In the genomic region with DNA sequence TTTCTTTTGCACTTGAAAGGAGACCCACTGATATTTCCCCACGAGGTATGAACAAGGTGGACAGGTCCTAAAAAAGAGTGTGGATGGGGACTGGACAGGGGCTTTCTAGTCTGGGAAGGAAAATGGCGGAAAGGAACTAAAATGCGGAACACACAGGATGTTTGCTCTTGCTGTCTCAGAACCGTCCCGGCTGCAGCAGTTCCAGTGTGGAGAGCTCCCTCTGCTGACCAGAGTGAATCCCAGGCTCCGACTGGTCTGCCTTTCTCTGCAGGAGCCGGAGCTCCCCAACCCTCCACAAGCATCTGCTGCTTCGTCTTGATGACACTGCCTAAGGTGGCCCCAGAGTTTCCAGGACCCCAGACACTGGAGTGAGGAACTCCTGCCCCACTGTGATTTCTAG, we compare ENCODE assay signal across 8 mouse cellular contexts. TPM values are rescaled to one million over a fixed set of nuclear protein-coding genes. Genes with fewer than 3 reads are reported as not detected.
DNase-seq lines count a peak whose midpoint lies in the region; ATAC-seq and TF ChIP-seq lines count a peak whose summit lies in the region.

No protein-coding gene starts in this region.

- ATAC-seq in G1E (ENCODE audit: extremely low read depth, insufficient number of reproducible peaks, low FRiP score, poor library complexity, severe bottlenecking) = peak; percentile 52; the same call in 1 of the 2 replicates
- peak; percentile 14; the same call in 1 of the 2 replicates for ATAC-seq in forebrain, embryonic 15.5 days (replicated peaks)
- ATAC-seq in lung, embryonic 14.5 days (ENCODE audit: insufficient read depth) = peak; percentile 14; the same call in 1 of the 2 replicates
- ATAC-seq in neutrophil, adult 5-6 weeks (ENCODE audit: extremely low read depth, insufficient number of reproducible peaks, low FRiP score, poor library complexity, severe bottlenecking) = peak; percentile 56; the same call in 1 of the 2 replicates

- WGBS in forebrain, embryonic 15.5 days = 4% methylated on average over 8 of the region's 8 CpGs
- WGBS in lung, embryonic 14.5 days = 4% methylated on average over 8 of the region's 8 CpGs
- WGBS in thymus, adult 2 months = 14% methylated on average over 8 of the region's 8 CpGs

- H3K4me3 ChIP-seq in G1E (ENCODE audit: low read depth, low read length) = no peak overlapping the region; the same call in 1 of the 2 replicates
- H3K4me3 ChIP-seq in forebrain, embryonic 15.5 days = peak overlapping the region; percentile 59
- peak overlapping the region; percentile 17 for H3K4me3 ChIP-seq in lung, embryonic 14.5 days (ENCODE audit: low read depth, low read length)
- H3K4me3 ChIP-seq in thymus, adult 2 months (ENCODE audit: control insufficient read depth, insufficient read depth, low read length) = peak overlapping the region; percentile 4; the same call in 1 of the 2 replicates

- DNase-seq in G1E (ENCODE audit: low spot score) = peak; percentile 71
- peak; percentile 92 for DNase-seq in cerebellum, adult 11-12 months
- DNase-seq in heart, postnatal 36 days = peak; percentile 84 to 86
- DNase-seq in layer of hippocampus, adult 8-10 months (ENCODE audit: low spot score in 2 of 2) = peak; percentile 90 to 92
- DNase-seq in lung, embryonic 14.5 days = peak; percentile 95
- peak; percentile 83 for DNase-seq in thymus, adult 2 months

- H3K27me3 ChIP-seq in G1E (ENCODE audit: insufficient read depth, low read length) = no peaks in the 10 kb centered on the region
- H3K27me3 ChIP-seq in forebrain, embryonic 15.5 days = no peaks in the 10 kb centered on the region
- no peaks in the 10 kb centered on the region for H3K27me3 ChIP-seq in lung, embryonic 14.5 days (ENCODE audit: insufficient read depth, low read length)
- no peaks in the 10 kb centered on the region for H3K27me3 ChIP-seq in thymus, adult 2 months (ENCODE audit: control insufficient read depth, insufficient read depth, low read length)

- peak; percentile 70 for TF ChIP-seq CTCF in G1E (IDR thresholded peaks at IDR 0.05; ENCODE audit: low read depth, low read length)
- TF ChIP-seq CTCF in lung, embryonic 14.5 days (IDR thresholded peaks at IDR 0.05; ENCODE audit: low read depth) = peak; percentile 78
- TF ChIP-seq CTCF in thymus, adult 2 months (IDR thresholded peaks at IDR 0.05; ENCODE audit: borderline replicate concordance, control insufficient read depth, extremely low read depth, insufficient read depth, low read length, poor library complexity) = peak; percentile 76; the same call in 1 of the 2 replicates

- peaks cover 47% of the 10 kb centered on the region for H3K4me1 ChIP-seq in G1E (ENCODE audit: insufficient read depth, low read depth, low read length)
- peaks cover 30% of the 10 kb centered on the region for H3K4me1 ChIP-seq in forebrain, embryonic 15.5 days
- H3K4me1 ChIP-seq in lung, embryonic 14.5 days (ENCODE audit: insufficient read depth) = peaks cover 5% of the 10 kb centered on the region
- H3K4me1 ChIP-seq in thymus, adult 2 months (replicated peaks; ENCODE audit: control insufficient read depth, insufficient read depth, low read length) = peaks cover 19% of the 10 kb centered on the region

- no peaks in the 10 kb centered on the region for H3K9me3 ChIP-seq in G1E (replicated peaks)
- no peaks in the 10 kb centered on the region for H3K9me3 ChIP-seq in forebrain, embryonic 15.5 days
- no peaks in the 10 kb centered on the region for H3K9me3 ChIP-seq in lung, embryonic 14.5 days (ENCODE audit: low read depth, low read length)

- H3K9ac ChIP-seq in forebrain, embryonic 15.5 days (replicated peaks) = peak overlapping the region; percentile 16; the same call in 1 of the 2 replicates
- H3K9ac ChIP-seq in lung, embryonic 14.5 days = no peak overlapping the region

- peaks cover 58% of the 10 kb centered on the region for H3K36me3 ChIP-seq in G1E (replicated peaks)
- peaks cover 37% of the 10 kb centered on the region for H3K36me3 ChIP-seq in forebrain, embryonic 15.5 days
- H3K36me3 ChIP-seq in lung, embryonic 14.5 days (ENCODE audit: insufficient read depth) = peaks cover 45% of the 10 kb centered on the region
- peaks cover 4% of the 10 kb centered on the region for H3K36me3 ChIP-seq in thymus, adult 2 months (ENCODE audit: control insufficient read depth, insufficient read depth, low read length)

- peak overlapping the region; percentile 49 for H3K4me2 ChIP-seq in forebrain, embryonic 15.5 days (replicated peaks)
- peak overlapping the region; percentile 70 for H3K4me2 ChIP-seq in lung, embryonic 14.5 days

- intact Hi-C loops in heart, postnatal 36 days (cut with DNase I) = loop anchor here (1.0 to 2.0 kb wide), 2 partner anchors 69 to 132 kb away; no protein-coding TSS in a partner anchor

- peak overlapping the region; percentile 71 for H3K27ac ChIP-seq in forebrain, embryonic 15.5 days (replicated peaks)
- peak overlapping the region; percentile 71 for H3K27ac ChIP-seq in lung, embryonic 14.5 days (ENCODE audit: low read depth)
- no peak overlapping the region for H3K27ac ChIP-seq in thymus, adult 2 months (ENCODE audit: control insufficient read depth, insufficient read depth, low read length)

- TF ChIP-seq POLR2A in thymus, adult 2 months (IDR thresholded peaks at IDR 0.05; ENCODE audit: control insufficient read depth, extremely low read depth, insufficient read depth, low read length, poor library complexity) = no peak

RNA-seq across cellular contexts. Expression of a gene that starts 9.6 kb away (rescaled TPM):
- total RNA-seq in G1E (2014; fragmentation: Nextera tagmentation) = 176 and 241 TPM in 2 replicates
- 117 and 133 TPM in 2 replicates for total RNA-seq in G1E (2017)
- 296 TPM in 2 replicates for polyA plus RNA-seq in G1E (2012)
- polyA plus RNA-seq in forebrain, embryonic 15.5 days (2015; fragmentation: Nextera tagmentation; extraction: Ambion mirVana) = 68.3 and 81.8 TPM in 2 replicates
- 1 to 10 TPM in 1 of 2 experiments, under 1 TPM in 1; 0.72 to 1.2 TPM for total RNA-seq in heart, postnatal 36 days (2021)
- 1 to 10 TPM in 2 of 4 experiments, under 1 TPM in 2; 0.52 to 1.6 (median 0.88) TPM for total RNA-seq in layer of hippocampus, adult 8-10 months (2022)
- polyA plus RNA-seq in lung, embryonic 14.5 days (2014; fragmentation: Nextera tagmentation; extraction: Ambion mirVana) = 209 and 211 TPM in 2 replicates
- 4.3 and 5.5 TPM in 2 replicates for total RNA-seq in neutrophil, adult 5-6 weeks (2017)
- polyA plus RNA-seq in thymus, adult 2 months (2012; rRNA removed) = 192 and 276 TPM in 2 replicates

RNA-seq across cellular contexts. Expression of a gene that starts 20.1 kb away (rescaled TPM):
- total RNA-seq in G1E (2014; fragmentation: Nextera tagmentation) (83.8 and 96.5 TPM in 2 replicates), G1E (2017) (15.2 and 19.9 TPM in 2 replicates)
- 73.4 and 104 TPM in 2 replicates for polyA plus RNA-seq in G1E (2012)
- polyA plus RNA-seq in forebrain, embryonic 15.5 days (2015; fragmentation: Nextera tagmentation; extraction: Ambion mirVana) = 65.9 and 67.8 TPM in 2 replicates
- total RNA-seq in heart, postnatal 36 days (2021) = 10 to 100 TPM; 12.5 to 14.3 TPM
- total RNA-seq in layer of hippocampus, adult 8-10 months (2022) = 10 to 100 TPM; 39.8 to 46.9 (median 41.8) TPM
- 59.3 and 63.6 TPM in 2 replicates for polyA plus RNA-seq in lung, embryonic 14.5 days (2014; fragmentation: Nextera tagmentation; extraction: Ambion mirVana)
- total RNA-seq in neutrophil, adult 5-6 weeks (2017) = 35.7 and 42.2 TPM in 2 replicates
- polyA plus RNA-seq in thymus, adult 2 months (2012; rRNA removed) = 57.8 and 64.4 TPM in 2 replicates

RNA-seq across cellular contexts. Expression of a gene that starts 23.7 kb away (rescaled TPM):
- 5.3 and 6.4 TPM in 2 replicates for total RNA-seq in G1E (2014; fragmentation: Nextera tagmentation)
- 6.1 and 8.2 TPM in 2 replicates for total RNA-seq in G1E (2017)
- 25.9 and 37.4 TPM in 2 replicates for polyA plus RNA-seq in G1E (2012)
- 12.8 and 15.4 TPM in 2 replicates for polyA plus RNA-seq in forebrain, embryonic 15.5 days (2015; fragmentation: Nextera tagmentation; extraction: Ambion mirVana)
- 10 to 100 TPM; 16.0 to 17.1 TPM for total RNA-seq in heart, postnatal 36 days (2021)
- 10 to 100 TPM; 30.8 to 33.3 (median 31.5) TPM for total RNA-seq in layer of hippocampus, adult 8-10 months (2022)
- polyA plus RNA-seq in lung, embryonic 14.5 days (2014; fragmentation: Nextera tagmentation; extraction: Ambion mirVana) = 8.0 and 9.5 TPM in 2 replicates
- 28.4 TPM in 2 replicates for total RNA-seq in neutrophil, adult 5-6 weeks (2017)
- 18.0 TPM in 2 replicates for polyA plus RNA-seq in thymus, adult 2 months (2012; rRNA removed)

RNA-seq across cellular contexts. Expression of a gene that starts 27.6 kb away (rescaled TPM):
- total RNA-seq in G1E (2014; fragmentation: Nextera tagmentation) = 83.4 and 107 TPM in 2 replicates
- 34.4 and 36.2 TPM in 2 replicates for total RNA-seq in G1E (2017)
- 41.3 and 62.8 TPM in 2 replicates for polyA plus RNA-seq in G1E (2012)
- 22.5 and 26.3 TPM in 2 replicates for polyA plus RNA-seq in forebrain, embryonic 15.5 days (2015; fragmentation: Nextera tagmentation; extraction: Ambion mirVana)
- 1 to 10 TPM; 5.8 to 8.3 TPM for total RNA-seq in heart, postnatal 36 days (2021)
- total RNA-seq in layer of hippocampus, adult 8-10 months (2022) = 10 to 100 TPM; 25.8 to 32.2 (median 26.8) TPM
- polyA plus RNA-seq in lung, embryonic 14.5 days (2014; fragmentation: Nextera tagmentation; extraction: Ambion mirVana) = 36.8 and 43.3 TPM in 2 replicates
- total RNA-seq in neutrophil, adult 5-6 weeks (2017) = 11.9 and 16.4 TPM in 2 replicates
- polyA plus RNA-seq in thymus, adult 2 months (2012; rRNA removed) = 28.5 and 43.0 TPM in 2 replicates

RNA-seq across cellular contexts. Expression of a gene that starts 34.8 kb away (rescaled TPM):
- total RNA-seq in G1E (2014; fragmentation: Nextera tagmentation) (28.3 and 38.2 TPM in 2 replicates), G1E (2017) (17.2 and 34.2 TPM in 2 replicates)
- polyA plus RNA-seq in G1E (2012) = 70.8 and 77.9 TPM in 2 replicates
- 47.6 and 50.5 TPM in 2 replicates for polyA plus RNA-seq in forebrain, embryonic 15.5 days (2015; fragmentation: Nextera tagmentation; extraction: Ambion mirVana)
- 1 to 10 TPM; 4.2 to 6.1 TPM for total RNA-seq in heart, postnatal 36 days (2021)
- total RNA-seq in layer of hippocampus, adult 8-10 months (2022) = 10 to 100 TPM; 14.8 to 21.0 (median 19.0) TPM
- 51.0 and 54.4 TPM in 2 replicates for polyA plus RNA-seq in lung, embryonic 14.5 days (2014; fragmentation: Nextera tagmentation; extraction: Ambion mirVana)
- 1.2 and 1.6 TPM in 2 replicates for total RNA-seq in neutrophil, adult 5-6 weeks (2017)
- 31.1 and 33.0 TPM in 2 replicates for polyA plus RNA-seq in thymus, adult 2 months (2012; rRNA removed)

Comparison
In these comparisons a context has a peak if more than half of its experiments do, and no peak if none do; other contexts are left out.
1. RNA of a gene that starts 9.6 kb away (total RNA-seq): 117 to 241 TPM in G1E; 4.3 to 5.5 TPM in neutrophil, adult 5-6 weeks, 0.72 to 1.2 TPM in heart, postnatal 36 days and 0.52 to 1.6 TPM in layer of hippocampus, adult 8-10 months; every median in the first group is over 10 times any median in the second.
2. Peak in every context shown above with its lines, with median percentiles within 50 percentile points of each other: ATAC-seq, DNase-seq and CTCF ChIP-seq.